Mouse (Mus musculus): ENCODE data around the gene Hmcn1.

Gene Hmcn1

DNA sequence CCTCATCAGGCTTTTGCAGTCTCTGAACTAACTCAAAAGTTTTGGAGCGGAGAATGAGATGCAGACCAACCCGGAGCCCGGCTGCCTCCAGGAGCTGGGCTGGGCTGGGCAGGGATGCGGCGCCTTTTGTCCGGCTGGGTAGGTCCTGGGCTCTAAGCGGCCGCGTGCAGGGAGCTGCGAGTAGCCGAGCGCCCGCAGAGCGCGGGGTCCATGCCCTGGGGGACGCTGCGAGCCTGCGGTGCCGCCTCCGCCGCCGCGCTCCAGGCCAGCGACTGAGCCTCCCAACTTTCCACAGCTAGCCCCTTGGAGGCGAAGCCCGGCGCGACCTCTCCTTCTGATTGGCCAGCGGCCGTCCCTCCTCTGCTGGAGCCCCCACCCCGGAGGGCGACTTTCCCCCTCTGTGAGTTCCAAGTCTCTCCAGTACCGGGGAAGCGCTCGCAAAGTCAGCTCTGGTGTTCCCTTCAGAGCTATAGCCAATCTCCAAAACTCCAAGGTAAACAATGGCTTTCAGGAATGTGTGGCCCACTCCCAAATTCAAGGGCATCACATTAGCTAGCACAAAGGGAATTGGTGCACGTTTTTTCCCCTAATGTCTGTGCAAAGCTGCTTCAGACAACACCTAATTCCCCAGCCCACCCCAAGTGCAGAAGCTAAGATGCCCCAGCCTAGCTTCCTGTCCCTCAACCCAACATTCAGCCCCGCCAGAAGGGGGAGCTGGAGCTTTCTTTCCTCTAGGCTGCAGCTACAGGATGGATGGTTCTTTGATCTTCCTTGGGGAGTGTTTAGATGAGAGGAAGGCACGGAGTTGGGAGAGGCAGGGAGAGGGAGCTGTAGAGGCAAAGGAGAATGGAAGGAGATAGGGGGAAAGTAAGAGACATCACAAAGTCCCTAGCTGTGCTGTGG lies at the start of gene Hmcn1:
TSS of gene Hmcn1 (minus strand) at position 274 of the 903 bp plus-strand sequence.
- peak in 1 of 2 experiments; percentile 39 for DNase-seq (ENCODE audit: low spot score in 2 of 2)

DNA sequence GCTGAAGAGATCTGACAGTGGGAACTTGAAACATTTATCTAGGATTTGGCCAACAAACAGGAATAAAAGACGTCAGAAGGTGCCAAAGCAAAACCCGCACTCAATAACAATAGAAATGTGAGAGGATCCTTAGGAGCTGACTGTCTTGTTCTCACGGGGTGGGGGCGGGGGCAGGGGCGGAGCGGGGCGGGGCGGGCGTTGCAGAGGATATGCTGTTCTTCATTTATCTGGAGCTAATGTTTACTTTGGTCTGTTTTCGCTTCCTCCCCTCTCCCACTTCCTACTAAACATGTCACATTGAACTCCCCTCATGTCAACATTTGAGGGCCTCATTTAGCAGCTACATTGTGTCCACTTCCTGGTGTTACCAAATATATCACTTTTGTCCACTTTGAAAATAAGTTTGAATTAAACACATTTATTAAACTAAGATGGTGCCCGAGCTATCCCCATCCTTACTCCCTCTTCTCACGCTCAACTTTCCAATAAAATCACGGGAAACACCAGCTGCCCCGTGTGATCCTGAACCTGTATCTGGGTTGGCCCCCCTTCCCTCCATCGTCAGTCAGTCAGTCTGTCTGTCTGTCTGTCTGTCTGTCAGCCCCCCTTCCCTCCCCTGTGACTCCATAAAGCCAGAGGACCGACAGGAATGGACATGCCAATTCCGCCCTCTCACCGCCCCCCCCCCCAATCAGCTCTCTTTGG lies 47.9 kb upstream of the Hmcn1 start:
- no peak for DNase-seq (ENCODE audit: low spot score in 2 of 2)

DNA sequence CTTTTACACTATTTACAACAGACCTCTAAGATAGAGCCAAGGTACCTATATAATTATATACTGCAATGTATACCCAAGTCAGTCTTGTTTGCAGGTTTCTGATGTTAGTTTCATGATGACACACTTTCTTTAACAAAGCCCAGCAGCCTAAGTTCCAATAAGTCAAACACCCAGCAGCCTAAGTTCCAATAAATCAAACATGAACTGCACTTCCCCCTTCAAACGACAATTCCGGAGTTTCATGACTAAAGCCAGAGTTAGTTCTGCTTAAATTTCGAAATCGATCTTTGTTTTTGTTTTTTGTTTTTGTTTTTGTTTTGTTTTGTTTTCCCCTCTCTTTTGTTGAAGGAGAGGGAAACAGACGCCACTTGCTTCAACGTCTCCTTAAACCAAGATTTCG lies 47.1 kb upstream of the Hmcn1 start:
- DNase-seq (ENCODE audit: low spot score in 2 of 2): no peak

- no peak for DNase-seq (ENCODE audit: low spot score in 2 of 2)
Measured at GRCm38 (mm10) chr1:151039189-151039588, 46.0 kb upstream of the Hmcn1 start.

GRCm38 (mm10) chr1:151038566-151038965 lies 45.3 kb upstream of the Hmcn1 start:
- no peak for DNase-seq (ENCODE audit: low spot score in 2 of 2)

DNA sequence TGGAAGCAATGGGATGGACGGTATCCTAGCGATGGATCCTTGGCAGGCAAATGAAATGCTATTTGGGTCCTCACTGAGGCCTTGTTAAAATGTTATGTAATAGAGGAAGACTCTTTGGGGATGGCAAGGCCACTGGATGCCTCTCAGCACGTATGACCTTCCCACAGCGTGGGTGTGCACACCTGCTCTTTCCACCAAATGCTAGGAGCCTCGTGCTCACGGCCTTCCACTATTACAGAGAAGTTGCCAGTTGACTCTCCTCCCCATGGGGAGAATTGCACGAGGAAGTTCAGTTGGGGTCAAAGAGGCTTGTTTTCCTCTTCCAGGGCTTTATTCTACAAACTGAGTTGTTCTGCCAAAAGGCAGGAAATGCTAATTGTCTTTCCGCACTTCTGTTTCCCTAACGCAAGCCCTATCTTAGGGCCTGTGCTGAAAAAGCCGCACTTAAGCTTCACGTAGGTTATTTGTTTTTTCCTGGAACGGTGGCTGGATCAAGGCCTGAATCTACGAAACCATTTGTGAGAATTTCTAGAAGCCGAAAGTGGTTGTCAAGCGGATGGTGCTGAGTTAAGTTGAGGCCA lies 43.3 kb upstream of the Hmcn1 start:
- DNase-seq (ENCODE audit: low spot score in 2 of 2): no peak

DNA sequence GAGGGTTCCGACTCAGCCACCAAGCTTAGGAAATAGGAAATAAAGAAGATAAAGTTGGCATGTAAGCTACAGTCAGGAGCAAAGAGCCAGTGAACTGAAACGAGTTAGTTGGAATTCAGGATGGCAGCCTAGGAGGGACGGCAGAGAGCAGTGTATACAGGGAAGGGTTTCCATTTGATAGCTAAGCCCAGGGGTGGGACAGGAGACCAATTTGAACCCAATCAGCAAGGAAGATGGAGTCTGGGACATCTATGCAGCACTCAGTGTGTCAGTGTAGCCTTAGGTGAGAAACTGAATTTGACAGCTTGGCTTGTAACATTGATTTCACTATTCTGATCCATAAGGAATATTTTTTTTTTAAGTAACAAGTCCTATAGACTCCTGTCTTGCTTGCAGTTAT lies 42.5 kb upstream of the Hmcn1 start:
- no peak for DNase-seq (ENCODE audit: low spot score in 2 of 2)

- peak; percentile 58 to 77 for DNase-seq (ENCODE audit: low spot score in 2 of 2)
Measured at GRCm38 (mm10) chr1:151034993-151035592, 41.9 kb upstream of the Hmcn1 start.

DNA sequence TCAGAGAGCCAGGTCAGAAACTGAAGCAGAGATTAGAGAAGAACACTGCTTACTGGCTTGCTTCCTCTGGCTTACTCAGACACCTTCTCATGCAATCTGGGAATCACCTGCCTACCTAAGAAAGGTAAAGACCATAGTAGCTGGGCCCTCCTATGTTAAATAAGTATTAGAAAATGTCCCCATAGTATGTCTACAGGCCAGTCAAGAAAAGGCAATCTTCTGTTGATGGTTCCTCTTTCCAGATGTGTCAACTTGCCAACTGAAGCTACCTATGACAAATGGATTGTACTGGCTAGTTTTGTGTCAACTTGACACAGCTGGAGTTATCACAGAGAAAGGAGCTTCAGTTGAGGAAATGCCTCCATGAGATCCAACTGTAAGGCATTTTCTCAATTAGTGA lies 40.1 kb upstream of the Hmcn1 start:
- DNase-seq (ENCODE audit: low spot score in 2 of 2): no peak

GRCm38 (mm10) chr1:151031581-151031980 lies 38.3 kb upstream of the Hmcn1 start:
- no peak for DNase-seq (ENCODE audit: low spot score in 2 of 2)

- DNase-seq (ENCODE audit: low spot score in 2 of 2): no peak
Measured at GRCm38 (mm10) chr1:151031086-151031485, 37.9 kb upstream of the Hmcn1 start.

GRCm38 (mm10) chr1:151025049-151025773 lies 32.0 kb upstream of the Hmcn1 start:
- peak in 1 of 2 experiments; percentile 42 for DNase-seq (ENCODE audit: low spot score in 2 of 2)

GRCm38 (mm10) chr1:151019273-151019890 lies 26.1 kb upstream of the Hmcn1 start:
- no peak for DNase-seq (ENCODE audit: low spot score in 2 of 2)

DNA sequence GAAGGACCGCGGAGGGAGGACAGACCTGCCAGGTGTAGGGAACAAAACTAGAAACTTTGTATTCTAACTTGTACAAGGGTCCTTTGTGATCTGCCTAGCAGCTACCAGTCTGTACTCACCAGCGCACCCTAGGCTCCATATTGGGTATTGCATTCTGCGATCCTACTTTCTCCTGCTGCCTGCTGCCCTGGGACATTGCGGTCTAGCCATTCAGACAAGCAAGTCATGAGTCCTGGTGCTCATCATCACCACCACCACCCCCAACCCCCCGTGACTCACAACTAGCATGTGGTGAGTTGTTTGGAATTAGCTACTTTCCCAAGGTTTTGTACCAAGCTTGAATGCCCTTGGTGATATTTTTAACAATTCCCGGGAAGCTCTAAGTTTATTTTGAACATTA lies 17.8 kb upstream of the Hmcn1 start:
- peak; percentile 54 to 82 for DNase-seq (ENCODE audit: low spot score in 2 of 2)

DNA sequence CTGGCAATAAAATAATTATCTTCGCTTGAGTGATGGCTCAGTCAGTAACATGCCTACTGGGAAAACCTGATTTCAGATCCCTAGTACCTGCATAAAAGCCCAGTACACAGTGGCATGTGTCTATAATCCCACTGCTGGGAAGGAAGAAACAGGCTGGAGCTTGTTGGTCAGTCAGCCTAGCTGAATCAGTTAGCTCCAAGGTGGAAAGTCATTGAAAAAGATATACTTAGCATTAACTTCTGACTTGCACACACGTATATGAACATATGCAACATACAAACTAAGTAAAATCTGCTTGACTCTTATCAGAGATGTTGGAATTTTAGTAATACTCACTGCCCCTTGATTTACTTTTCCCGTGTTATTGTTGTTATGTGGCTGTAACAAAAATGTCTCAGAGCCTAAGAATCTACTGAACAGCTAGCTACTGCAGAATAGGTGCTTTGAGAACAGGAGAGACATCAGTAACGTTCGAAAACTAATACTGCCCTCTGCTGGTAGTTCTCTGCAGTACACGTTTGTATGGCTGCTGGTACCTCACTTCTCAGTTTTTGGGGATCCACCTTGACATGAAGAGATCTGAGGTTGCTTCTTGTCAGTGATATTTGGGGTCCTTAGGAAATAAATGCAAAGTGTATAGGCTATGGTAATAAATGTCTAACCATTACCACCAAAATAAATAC lies 16.0 kb upstream of the Hmcn1 start:
- DNase-seq (ENCODE audit: low spot score in 2 of 2): peak in 1 of 2 experiments; percentile 60

DNA sequence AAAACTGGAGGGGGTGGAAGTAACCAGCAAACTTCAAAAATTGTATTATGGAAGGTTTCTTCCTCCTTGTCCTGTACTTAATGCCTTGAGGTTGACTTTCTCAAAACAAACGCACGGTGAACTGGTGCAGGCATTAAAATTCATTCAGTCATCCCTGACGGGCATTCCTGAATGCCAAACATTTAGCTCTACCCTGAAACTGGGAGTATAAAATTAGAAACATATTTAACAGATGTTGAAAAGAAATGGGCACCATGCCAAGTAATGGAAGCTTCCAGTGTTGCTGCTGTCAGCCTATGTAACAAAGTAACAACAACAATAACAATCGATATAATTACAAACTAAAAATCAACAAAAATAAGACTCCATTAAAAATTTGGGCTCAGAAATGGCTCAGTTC lies 14.5 kb upstream of the Hmcn1 start:
- no peak for DNase-seq (ENCODE audit: low spot score in 2 of 2)

DNA sequence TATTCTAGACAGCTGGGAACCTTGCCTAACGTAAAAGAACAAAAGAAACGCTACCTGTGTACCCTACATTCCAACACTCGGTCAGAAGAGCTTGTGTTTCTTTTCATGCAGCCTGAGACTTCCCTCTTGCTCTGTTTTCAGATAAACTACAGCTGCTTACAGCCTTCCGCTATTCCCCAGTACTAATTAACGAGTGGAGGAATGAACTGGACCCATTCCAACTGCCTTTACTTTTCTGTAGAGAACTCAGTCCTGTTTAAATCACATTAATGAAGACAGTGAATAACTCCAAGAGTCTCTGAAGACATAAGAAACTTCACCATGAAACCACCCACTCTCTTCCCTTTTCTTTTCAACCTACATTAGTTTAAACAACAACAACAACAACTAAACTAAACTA lies 10.8 kb upstream of the Hmcn1 start:
- DNase-seq (ENCODE audit: low spot score in 2 of 2): no peak

DNA sequence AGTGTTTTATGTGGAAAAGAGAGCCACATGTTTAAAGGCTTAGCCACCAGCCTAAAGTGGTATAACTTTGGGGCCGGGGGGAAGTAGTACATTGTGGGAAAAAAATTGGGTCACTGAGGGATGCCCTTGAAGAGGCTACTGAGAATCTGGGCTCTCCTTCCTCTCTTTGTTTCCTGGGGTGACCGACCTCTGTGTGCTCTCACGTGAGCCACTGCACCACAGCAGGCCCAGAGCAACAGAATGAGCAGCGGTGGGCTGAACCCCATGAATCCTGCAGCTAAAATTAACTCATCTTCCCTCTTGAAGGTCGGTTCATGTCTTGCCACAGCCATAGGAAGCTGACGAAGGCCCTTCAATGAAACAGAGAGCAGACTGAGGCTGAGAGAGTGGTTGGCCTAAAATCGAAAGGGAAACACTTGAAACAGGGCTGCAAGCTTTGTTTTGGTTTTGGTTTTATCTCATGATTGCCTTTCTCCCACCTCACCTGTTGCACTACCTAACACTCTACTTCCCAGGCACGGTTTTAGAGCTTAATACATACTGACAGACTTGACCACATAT lies 8.7 kb upstream of the Hmcn1 start:
- no peak for DNase-seq (ENCODE audit: low spot score in 2 of 2)

GRCm38 (mm10) chr1:151000714-151001113 lies 7.5 kb upstream of the Hmcn1 start:
- no peak for DNase-seq (ENCODE audit: low spot score in 2 of 2)

- no peak for DNase-seq (ENCODE audit: low spot score in 2 of 2)
Measured at GRCm38 (mm10) chr1:150994612-150995011, 1.4 kb upstream of the Hmcn1 start.
